Mouse (Mus musculus): Measurements from ENCODE around the gene Csf2rb.
"Not testable (repeated sequence)": the region's sequence is repeated elsewhere in the genome, so short reads cannot be mapped to it uniquely, and the experiment has no call there.

Csf2rb gene

DNA sequence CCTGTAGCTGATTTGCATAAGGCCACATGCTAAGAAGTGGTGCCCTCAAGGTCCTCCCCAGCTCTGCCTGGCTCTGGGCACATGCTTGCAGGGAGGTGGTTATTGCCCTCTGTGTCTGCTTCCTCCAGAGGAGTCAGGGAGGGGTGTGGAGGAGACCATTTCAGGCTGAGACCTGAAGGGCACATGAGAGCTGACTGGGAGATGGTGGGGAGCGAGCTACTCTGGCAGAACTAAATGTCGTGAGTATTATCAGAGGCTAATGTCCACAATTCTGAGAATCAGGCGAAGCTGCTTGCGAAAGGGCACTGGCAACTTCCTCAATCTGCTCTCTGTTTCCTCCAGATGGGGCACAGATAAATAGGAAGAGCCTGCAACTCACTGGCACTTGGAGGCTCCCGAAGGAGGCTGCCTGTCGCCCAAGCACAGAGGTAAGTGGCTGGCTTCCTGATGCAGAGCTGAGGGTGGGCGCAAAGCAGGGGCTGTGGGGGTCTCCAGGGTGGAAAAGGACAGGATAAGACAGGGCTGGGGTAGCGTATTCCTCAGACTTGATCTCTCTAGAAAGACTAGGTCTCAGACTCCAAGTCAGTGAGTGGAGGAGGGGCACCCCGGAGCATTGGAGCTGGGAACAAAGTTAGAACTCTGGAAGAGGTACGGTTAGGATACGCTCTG is at the start of gene Csf2rb:
Csf2rb (plus strand) TSS at position 82 of the 669 bp plus-strand sequence.
- in situ Hi-C loops (cut with MboI, MseI) = no loop called here

DNA sequence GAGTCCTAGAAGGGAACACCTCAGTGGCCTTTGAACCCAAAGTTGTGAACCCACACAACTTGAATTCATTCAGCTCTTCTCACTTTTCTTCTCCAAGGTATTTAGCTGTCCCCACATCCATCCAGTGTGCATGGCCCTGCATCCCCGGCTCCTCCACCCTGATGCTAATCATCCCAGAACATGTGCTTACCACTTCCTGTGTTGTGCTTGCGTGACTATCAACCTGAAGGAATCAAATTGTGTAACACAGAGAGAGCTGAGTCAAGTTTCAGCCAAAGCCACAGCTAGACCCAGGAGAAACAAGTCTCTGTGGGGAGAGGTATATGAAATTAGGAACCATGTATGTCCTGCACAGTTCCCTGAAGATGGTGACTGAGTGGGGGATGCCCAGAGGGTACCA is 47.2 kb upstream of the Csf2rb start:
- in situ Hi-C loops (cut with MboI, MseI) = no loop called here

DNA sequence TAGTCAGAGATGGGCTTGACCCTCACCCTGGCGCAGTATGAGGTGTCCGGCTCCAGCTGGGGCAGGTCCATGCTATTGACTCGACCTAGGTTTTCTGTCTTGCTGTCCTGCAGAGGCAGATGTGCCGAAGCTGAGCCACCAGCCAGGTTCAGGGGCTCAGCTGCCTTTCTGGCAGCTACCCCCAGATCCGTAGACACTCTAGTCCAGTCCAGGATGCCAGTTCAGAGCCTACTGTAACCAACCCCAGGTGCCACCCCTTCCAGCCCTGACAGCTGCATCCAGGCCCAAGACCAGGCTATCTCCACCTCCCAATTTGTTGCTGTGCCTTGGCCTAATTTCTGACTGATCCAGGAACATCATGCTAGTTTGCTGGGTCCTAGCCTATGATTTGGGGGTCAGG is 37.6 kb upstream of the Csf2rb start:
- in situ Hi-C loops (cut with MboI, MseI) = no loop called here

DNA sequence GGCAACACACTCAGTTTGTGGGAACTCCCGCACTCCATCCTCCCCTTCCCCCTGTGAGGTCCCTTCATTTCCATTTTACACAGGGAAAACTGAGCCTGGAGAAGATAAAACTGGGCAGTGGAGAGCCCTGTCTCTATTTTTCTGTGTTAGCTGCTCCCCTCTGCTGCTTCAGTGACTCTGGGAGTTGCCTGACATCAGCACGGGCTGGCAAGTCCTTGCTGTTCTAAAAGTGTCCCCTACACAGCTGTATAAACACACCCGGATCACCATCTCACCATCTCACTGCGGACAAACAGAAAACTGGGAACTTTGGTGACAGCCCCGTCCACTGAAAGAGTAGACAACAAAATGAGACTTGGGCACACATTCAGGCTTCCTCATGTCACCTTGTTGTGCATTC is 35.8 kb upstream of the Csf2rb start:
- in situ Hi-C loops (cut with MboI, MseI) = not testable (repeated sequence)

DNA sequence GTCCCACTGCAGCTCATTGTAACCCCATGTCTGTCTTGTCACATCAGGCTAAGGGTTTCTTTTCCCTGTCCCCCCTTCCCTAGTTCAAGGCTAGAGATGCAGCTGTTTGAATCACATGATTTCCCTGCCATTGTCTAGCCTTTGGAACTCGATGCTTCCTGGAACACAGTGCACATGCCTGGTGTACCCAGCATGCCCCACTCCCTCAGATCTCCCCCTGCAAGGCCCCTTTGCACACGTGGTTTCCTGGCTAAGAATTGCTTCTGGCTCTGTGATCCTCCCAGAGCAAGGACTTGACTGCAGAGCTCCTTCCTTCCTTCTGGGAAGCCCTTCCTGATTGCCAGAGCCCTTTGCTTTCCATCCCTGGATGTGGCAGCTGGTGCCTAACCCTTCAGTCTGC is 32.3 kb upstream of the Csf2rb start:
- in situ Hi-C loops (cut with MboI, MseI) = not testable (repeated sequence)

DNA sequence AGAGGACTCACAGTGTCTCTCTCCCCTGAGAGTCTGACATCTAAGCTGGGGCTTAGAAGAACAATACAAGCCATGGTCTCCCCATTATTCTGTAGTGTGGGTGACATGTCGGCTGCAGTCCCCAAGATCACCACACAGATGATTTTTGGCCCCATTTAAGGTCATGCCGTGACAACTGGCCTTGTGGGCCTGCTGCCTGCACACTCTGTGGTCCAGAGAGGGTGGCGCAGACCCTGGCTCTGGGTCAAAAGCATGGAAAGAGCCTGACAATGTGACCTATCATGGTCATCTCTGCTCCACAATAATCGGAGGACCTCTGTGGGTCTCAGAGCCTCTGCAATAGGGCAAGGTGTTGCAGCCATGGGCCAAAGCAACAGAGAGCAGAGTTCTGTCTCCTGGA is 31.8 kb upstream of the Csf2rb start:
- in situ Hi-C loops (cut with MboI, MseI) = no loop called here

DNA sequence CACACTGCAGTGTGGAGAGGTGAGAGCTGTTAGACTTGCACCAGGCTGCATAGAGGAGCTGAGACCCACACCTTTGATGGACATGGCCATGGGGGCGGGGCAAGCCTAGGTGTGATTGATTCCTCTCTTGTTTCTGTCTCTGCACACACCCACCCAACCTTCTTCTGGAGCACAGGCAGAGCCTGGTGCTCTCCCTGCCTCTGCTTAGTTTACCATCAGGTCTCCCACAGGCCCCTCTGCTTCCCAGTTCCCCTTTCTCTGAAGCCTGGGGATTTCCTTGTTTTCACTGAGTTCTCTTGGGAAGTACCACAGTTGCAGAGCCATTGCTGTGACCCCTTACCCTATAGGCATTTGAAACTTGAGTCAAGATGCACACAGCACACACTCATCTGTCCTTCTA is 27.0 kb upstream of the Csf2rb start:
- in situ Hi-C loops (cut with MboI, MseI) = no loop called here

DNA sequence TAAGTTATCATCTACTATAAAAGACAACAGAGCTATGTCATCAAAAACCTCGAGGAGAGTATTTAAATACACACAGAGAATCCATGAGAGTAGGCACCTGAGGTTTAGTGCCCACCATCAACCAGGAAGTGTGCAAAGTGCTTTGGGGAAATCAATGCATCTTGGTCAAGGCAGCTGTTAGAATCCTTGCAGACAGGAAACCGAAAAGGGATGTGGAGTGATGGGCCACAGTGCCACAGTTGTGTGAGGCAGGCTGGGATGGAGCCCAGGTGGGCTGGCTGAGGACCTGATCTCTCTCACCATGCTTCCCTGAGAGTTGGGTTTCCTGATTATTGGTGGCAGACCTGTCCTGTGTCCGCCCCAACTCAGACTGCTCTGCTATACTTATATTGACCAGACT is 25.9 kb upstream of the Csf2rb start:
- in situ Hi-C loops (cut with MboI, MseI) = no loop called here

DNA sequence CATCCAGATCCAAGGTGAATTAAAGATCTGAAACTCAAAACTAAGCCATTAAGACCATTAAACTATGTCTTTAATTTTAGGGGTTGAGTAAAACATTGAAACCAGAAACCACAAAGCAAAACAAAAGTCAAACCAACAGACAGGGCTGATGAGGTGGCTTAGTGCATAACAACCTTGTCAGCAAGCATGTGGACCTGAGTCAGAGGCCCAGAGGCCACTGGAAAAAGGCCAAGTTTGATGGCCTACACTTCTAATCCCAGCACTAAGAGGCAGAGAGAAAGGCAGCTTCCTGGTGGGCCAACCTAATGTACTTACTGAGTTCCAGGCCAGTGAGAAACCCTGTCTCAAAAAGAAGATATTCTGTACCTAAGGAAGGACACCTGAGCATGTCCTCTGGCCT is 24.8 kb upstream of the Csf2rb start:
- in situ Hi-C loops (cut with MboI, MseI) = no loop called here

DNA sequence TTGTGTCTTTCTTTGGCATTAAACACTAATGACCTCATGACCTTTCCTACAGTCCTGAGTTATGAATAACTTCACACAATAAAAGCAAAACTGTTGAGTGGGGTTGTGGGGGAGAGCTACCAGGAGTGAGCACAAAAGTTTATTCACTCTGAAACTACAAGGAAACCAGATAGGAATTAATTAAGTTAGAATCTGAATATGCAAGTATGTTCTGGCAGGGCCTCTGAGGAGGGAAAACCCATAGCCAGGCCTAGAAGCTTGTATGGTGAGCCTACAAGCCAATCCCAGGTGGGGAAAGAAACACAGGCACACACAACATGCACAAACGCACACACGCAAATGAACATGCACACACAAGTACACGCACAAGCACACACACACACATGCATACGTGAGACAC is 22.8 kb upstream of the Csf2rb start:
- in situ Hi-C loops (cut with MboI, MseI) = no loop called here

DNA sequence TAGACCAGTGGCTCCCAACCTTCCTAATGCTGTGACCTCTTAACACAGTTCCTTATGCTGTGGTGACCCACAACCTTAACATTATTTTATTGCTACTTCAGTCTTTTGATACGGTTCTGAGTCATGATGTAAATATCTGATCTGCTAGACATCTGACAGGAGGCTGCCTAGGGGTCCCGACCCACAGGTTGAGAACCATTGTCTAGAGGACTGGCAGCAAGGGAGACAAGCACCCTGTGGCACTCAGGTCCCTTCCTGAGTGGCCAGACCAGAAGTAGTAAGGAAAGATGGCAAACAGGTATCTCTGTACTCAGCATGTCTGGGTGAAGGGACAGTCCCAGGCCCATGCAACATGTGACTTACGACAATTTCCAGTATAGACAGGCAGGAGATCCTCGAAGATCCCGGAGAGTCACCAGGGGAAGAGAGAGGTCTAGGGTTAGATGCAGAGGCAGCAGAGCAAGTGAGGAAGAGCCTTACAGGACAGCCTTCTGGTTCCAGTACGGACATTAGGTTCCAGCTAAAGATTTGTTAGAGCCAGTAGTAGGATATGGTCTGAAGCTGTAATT is 21.8 kb upstream of the Csf2rb start:
- in situ Hi-C loops (cut with MboI, MseI) = no loop called here

DNA sequence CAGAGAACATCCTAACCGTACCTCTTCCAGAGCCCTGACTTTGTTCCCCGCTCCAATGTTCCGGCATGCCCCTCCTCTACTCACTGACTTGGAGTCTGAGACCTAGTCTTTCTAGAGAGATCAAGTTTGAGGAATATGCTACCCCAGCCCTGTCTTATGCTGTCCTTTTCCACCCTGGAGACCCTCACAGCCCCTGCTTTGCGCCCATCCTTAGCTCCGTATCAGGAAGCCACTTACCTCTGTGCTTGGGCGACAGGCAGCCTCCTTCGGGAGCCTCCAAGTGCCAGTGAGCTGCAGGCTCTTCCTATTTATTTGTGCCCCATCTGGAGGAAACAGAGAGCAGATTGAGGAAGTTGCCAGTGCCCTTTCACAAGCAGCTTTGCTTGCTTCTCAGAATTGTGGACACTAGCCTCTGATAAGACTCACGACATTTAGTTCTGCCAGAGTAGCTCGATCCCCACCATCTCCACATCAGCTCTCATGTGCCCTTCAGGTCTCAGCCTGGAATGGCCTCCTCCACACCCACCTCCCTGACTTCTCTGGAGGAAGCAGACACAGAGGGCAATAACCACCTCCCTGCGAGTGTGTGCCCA is 20.1 kb upstream of the Csf2rb start, which contains the start of gene Csf2rb2:
Csf2rb2 (minus strand) TSS at position 381 of the 593 bp plus-strand sequence.
- in situ Hi-C loops (cut with MboI, MseI) = no loop called here

DNA sequence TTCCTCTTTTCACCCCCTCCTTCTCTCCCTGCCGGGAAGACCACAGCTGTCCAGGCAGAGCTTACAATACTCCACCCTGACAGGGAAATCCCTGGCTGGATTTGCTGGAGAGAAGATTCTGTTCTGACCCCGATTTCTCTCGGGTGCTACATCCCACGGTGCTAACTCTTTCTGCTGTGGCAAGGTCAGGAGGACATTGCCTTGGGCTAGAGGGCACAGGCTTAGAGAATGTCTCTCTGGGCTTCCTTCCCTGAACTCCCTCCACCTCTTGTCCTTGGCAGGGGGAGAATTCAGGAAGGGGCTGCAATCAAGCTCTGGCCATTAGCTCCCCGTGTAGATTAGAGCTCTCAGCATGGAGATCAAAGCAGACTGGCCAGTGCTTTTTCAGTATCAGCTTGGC is 15.7 kb upstream of the Csf2rb start:
- in situ Hi-C loops (cut with MboI, MseI) = no loop called here

DNA sequence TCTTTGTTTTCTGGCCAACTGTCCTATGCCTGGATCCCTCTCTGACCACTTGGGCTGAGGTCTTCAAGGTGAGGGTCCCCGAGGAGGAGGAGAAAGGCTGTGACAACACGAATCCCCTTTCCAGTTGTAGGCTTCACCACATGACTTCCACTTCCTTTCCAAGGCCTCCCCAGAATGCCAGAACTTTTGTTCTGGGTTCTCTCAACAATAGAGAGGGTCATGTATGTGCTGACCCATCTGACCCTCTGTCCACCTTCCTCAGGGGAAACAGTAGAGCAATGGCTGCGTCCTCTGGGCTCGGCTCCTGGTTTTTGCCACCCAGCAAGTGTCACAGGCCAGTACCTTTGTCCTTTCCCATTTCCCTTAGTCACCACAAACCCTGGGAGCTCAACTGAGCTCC is 14.6 kb upstream of the Csf2rb start:
- in situ Hi-C loops (cut with MboI, MseI) = no loop called here

DNA sequence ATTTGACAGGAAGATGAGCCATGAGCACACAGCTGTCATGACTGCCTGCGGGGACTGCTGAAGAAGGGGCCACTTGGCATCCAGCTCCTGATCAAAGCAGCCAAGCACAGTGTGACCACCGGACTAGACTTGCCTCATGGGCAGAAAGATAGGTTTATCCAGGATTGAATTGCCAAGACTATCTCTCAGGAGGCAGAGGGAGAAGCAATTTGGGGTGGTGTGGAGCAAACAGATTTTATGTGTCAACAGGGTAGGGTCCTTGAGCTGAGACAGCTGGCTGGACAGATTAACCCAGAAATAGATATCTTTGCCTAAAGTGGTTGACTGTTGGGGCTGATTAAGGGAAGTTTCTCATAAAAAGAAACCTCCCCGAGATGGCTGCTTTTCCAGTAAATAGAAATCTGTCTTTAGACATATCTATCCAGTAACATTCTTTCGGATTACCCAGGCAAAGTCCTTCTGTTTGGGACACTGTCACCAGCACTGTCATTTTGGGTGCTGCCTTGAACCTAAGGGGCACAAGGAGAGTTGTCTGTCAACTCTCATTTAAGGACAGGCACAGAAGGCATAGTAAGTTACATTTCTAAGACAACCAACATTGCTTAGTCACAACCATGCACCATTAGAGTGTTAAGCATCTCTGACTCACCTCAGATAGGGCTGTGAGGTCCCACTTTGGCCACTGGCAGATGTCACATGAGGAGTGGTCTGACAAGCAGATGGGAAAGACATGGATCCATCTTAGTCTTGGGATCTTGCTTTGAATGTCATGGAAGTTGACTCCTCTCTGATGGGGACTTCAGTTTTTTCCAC is 12.9 kb upstream of the Csf2rb start:
- in situ Hi-C loops (cut with MboI, MseI) = not testable (repeated sequence)

DNA sequence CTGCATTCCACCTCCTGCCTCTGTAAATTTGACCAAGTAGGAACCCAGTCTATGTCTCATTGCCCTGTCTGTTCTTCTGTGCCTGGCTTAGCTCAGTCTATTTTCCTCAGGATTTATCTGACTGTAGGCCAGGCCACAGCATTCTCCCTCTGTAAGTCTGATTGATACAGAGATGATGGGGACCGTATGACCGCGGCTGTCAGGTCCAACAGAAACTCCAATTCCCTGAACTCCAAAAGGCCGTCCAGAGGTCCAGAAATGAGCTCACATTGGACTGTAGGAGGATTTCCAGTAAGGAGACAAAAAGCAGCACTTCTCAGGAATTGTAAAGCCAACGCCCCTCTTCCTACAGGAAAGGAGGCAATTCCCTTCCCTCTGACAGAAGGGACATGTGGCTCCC is 11.9 kb upstream of the Csf2rb start:
- in situ Hi-C loops (cut with MboI, MseI) = not testable (repeated sequence)

DNA sequence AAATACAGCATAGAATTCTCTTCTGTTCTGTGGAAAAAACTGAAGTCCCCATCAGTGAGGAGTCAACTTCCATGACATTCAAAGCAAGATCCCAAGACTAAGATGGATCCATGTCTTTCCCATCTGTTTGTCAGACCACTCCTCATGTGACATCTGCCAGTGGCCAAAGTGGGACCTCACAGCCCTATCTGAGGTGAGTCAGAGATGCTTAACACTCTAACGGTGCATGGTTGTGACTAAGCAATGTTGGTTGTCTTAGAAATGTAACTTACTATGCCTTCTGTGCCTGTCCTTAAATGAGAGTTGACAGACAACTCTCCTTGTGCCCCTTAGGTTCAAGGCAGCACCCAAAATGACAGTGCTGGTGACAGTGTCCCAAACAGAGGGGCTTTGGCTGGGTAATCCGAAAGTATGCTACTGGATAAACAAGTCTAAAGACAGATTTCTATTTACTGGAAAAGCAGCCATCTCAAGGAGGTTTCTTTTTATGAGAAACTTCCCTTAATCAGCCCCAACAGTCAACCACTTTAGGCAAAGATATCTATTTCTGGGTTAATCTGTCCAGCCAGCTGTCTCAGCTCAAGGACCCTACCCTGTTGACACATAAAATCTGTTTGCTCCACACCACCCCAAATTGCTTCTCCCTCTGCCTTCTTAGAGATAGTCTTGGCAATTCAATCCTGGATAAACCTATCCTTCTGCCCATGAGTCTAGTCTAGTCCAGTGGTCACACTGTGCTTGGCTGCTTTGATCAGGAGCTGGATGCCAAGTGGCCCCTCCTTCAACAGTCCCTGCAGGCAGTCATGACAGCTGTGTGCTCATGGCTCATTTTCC is 7.0 kb upstream of the Csf2rb start:
- in situ Hi-C loops (cut with MboI, MseI) = not testable (repeated sequence)

DNA sequence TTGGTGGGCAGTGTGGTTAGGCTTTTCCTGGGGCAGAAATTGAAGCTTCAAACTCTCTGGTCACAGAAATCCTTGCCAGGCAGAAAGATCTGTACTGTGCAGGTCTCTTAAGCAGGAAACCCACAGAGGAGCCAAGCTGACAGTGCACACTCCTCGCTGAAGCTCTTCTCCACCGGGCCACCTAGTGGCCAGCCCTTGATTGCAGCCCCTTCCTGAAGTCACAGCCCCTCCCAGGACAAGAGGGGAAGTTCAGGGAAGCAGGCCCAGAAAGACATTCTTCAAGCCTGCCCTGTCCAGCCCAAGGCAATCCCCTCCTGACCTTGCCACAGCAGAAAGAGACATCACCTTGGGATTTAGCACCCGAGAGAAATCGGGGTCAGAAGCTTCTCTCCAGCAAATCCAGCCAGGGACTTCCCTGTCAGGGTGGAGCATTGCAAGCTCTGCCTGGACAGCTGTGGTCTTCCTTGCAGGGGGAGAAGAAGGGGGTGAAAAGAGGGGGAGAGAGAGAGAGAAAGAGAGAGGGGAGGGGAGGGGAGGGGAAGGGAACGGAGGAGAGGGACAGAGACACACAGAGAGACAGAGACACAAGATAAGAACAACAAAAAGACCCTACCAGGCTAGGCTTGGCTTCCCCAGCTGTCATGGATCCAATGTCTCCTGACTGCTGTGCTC is 4.6 kb upstream of the Csf2rb start:
- in situ Hi-C loops (cut with MboI, MseI) = no loop called here

DNA sequence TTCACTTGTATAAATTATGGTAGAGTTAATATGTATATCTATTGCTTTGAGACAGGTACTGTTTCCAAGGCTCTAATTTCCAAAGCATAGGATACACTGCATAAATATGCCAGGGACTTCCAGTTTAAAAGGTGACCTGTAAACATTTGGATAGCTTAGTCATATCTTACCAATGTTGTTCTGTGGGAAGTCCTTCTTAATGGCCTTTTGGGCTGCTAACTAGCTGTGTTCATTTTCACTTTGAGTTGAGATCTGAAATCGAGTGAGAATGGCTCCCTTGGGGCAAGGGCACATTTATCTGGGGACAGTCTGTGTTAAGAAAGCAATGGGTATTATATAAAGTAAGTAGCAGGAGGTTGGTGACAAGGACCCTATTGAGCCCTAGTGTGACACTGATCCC is 2.2 kb upstream of the Csf2rb start:
- in situ Hi-C loops (cut with MboI, MseI) = no loop called here

DNA sequence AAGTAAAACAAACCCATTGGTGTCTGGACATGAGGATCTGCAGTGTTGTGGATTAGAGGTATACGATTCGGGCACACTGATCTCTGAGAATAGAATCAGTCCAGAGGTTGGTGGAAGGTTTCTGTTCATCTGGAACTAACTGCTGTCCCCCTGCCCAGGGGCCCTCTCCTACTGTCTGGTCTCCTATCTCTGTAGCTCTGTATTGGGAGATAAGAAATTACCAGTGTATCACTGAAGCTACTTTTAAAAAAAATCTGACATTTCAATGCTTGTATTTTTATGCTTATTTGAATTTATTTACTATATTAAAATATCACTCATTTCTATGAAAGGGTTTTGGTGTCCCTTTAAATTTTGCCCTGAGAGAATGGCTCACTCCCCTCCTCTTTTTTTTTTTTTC is 1.3 kb upstream of the Csf2rb start:
- in situ Hi-C loops (cut with MboI, MseI) = no loop called here

DNA sequence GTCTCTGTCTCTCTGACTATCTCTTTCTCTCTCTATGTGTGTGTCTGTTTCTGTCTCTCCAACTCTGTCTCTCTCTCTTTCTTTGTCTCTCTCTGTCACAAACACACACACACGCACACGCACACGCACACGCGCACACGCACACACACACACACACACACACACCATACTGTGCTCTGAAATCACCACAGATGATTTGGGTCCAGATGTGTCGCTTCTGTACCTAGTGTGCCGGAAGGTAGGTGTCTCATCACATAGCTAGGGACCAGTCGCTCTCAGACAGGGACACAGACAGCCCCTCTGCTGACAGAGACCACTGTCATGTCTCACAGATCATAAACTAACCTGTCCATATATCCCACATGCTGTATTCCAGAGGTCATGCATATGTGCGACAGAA is 1.2 kb downstream of the Csf2rb start:
- in situ Hi-C loops (cut with MboI, MseI) = no loop called here

Data from T-helper 2 cell (primary cell).